Comparison of ENCODE assay signal across 19 mouse cellular contexts in the genomic region with DNA sequence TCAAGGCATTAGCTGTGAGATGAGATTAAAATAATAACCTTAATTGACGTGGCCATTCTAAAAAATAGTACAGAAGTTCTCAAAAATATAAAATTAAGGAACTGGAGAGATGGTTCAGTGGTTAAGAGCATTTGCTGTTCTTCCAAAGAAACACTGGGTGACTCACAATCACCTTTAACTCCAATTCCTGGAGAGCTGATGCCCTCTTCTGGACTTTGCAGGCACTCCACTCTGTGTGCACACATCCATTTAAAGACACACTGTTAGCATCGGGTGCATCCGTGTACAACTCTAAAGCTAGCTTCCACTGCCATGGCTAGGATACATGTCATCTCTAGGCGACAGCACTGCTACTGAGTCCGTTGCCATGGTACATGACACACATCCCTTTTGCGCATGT. TPM values are rescaled to one million over a fixed set of nuclear protein-coding genes. Genes with fewer than 3 reads are reported as not detected.
DNase-seq lines count a peak whose midpoint lies in the region; ATAC-seq and TF ChIP-seq lines count a peak whose summit lies in the region.
"Had no signal": no experiment of that assay in that cellular context is flagged by ENCODE, and none has a peak within 500 bp of the region (broad histone marks: within the 10 kb centered on the region; RNA-seq: fewer than 3 reads in every experiment).

No protein-coding gene starts in this region.

- no peak overlapping the region for H3K4me3 ChIP-seq in kidney, adult 2 months (ENCODE audit: insufficient read depth, low read depth, low read length)
- H3K4me3 ChIP-seq in megakaryocyte, embryonic 14.5 days (replicated peaks) = peak overlapping the region; percentile 31
- H3K4me3 ChIP-seq in stomach, postnatal 0 days (ENCODE audit: low read depth, low read length) = no peak overlapping the region
- H3K4me3 ChIP-seq: embryonic facial prominence, embryonic 12.5 days; hindbrain, embryonic 13.5 days; neural tube, embryonic 13.5 days had no signal

- TF ChIP-seq EP300 in stomach, postnatal 0 days (optimal IDR thresholded peaks at IDR 0.05) = no peak

- ATAC-seq in megakaryocyte, adult 5-6 weeks (ENCODE audit: poor library complexity, severe bottlenecking) = no peak
- no peak for ATAC-seq in stomach, postnatal 0 days (ENCODE audit: low FRiP score, low TSS enrichment)

- no peak for TF ChIP-seq POLR2A in kidney, adult 2 months (IDR thresholded peaks at IDR 0.05; ENCODE audit: low read depth, low read length)

- no peak overlapping the region for H3K4me2 ChIP-seq in stomach, postnatal 0 days (replicated peaks; ENCODE audit: low read depth)
- H3K4me2 ChIP-seq: embryonic facial prominence, embryonic 12.5 days; hindbrain, embryonic 13.5 days; neural tube, embryonic 13.5 days had no signal

- 95% methylated on average over 6 of the region's 6 CpGs for WGBS in kidney, adult 2 months
- 90% methylated on average over 6 of the region's 6 CpGs for WGBS in stomach, postnatal 0 days

- TF ChIP-seq CTCF in kidney, adult 2 months (conservative IDR thresholded peaks at IDR 0.05; ENCODE audit: insufficient read depth, insufficient read length, low read depth, low read length) = 0 out of 2 replicates have a peak, but pooled peaks have one; percentile 6
- TF ChIP-seq CTCF in stomach, postnatal 0 days (IDR thresholded peaks at IDR 0.05; ENCODE audit: low read depth) = peak; percentile 60

- no peaks in the 10 kb centered on the region; the same call in 1 of the 2 replicates for H3K27me3 ChIP-seq in kidney, adult 2 months (replicated peaks; ENCODE audit: control insufficient read depth, insufficient read depth, low read length)
- H3K27me3 ChIP-seq in megakaryocyte, embryonic 14.5 days (replicated peaks) = peaks cover 11% of the 10 kb centered on the region
- H3K27me3 ChIP-seq in stomach, postnatal 0 days (ENCODE audit: control insufficient read depth, insufficient read depth, low read length) = no peaks in the 10 kb centered on the region
- H3K27me3 ChIP-seq: embryonic facial prominence, embryonic 12.5 days; hindbrain, embryonic 13.5 days; neural tube, embryonic 13.5 days had no signal

- H3K27ac ChIP-seq in kidney, adult 2 months (ENCODE audit: insufficient read depth, low read depth, low read length) = no peak overlapping the region
- no peak overlapping the region for H3K27ac ChIP-seq in stomach, postnatal 0 days (replicated peaks)
- H3K27ac ChIP-seq: embryonic facial prominence, embryonic 12.5 days; hindbrain, embryonic 13.5 days; neural tube, embryonic 13.5 days had no signal

- no peak for DNase-seq in kidney, adult 2 months
- DNase-seq in kidney, postnatal 36 days = no peak
- peak; percentile 83 for DNase-seq in ES-CJ7 (ENCODE audit: low read depth, low spot score)
- DNase-seq in stomach, postnatal 0 days (ENCODE audit: low spot score) = no peak
- no peak for DNase-seq in neural tube, embryonic 10.5 days (ENCODE audit: extremely low spot score, low spot score)
- DNase-seq: adrenal gland, adult 8-10 months; cerebellum, adult 2 months; gastrocnemius, postnatal 10 days; heart, postnatal 14 days; kidney, adult 11 months; kidney, postnatal 25 days; lung, postnatal 10 days; right cerebral cortex, postnatal 4 days; thymus, postnatal 25 days had no signal

- H3K4me1 ChIP-seq in kidney, adult 2 months (ENCODE audit: control insufficient read depth, insufficient read depth, low read length) = no peaks in the 10 kb centered on the region
- H3K4me1 ChIP-seq in megakaryocyte, embryonic 14.5 days = no peaks in the 10 kb centered on the region
- no peaks in the 10 kb centered on the region for H3K4me1 ChIP-seq in stomach, postnatal 0 days (replicated peaks; ENCODE audit: control insufficient read depth, insufficient read depth)
- H3K4me1 ChIP-seq: hindbrain, embryonic 13.5 days; neural tube, embryonic 13.5 days had no signal

- no peak overlapping the region for H3K9ac ChIP-seq in stomach, postnatal 0 days (ENCODE audit: low read length)
- H3K9ac ChIP-seq: embryonic facial prominence, embryonic 12.5 days; hindbrain, embryonic 13.5 days; neural tube, embryonic 13.5 days had no signal

- H3K36me3 ChIP-seq in kidney, adult 2 months (ENCODE audit: control insufficient read depth, insufficient read depth, low read length) = no peaks in the 10 kb centered on the region
- no peaks in the 10 kb centered on the region for H3K36me3 ChIP-seq in megakaryocyte, embryonic 14.5 days (replicated peaks; ENCODE audit: low read length)
- no peaks in the 10 kb centered on the region for H3K36me3 ChIP-seq in stomach, postnatal 0 days (ENCODE audit: control insufficient read depth, insufficient read depth, low read length)
- H3K36me3 ChIP-seq: embryonic facial prominence, embryonic 12.5 days; hindbrain, embryonic 13.5 days; neural tube, embryonic 13.5 days had no signal

- H3K9me3 ChIP-seq in megakaryocyte, embryonic 14.5 days = peaks cover 15% of the 10 kb centered on the region
- no peaks in the 10 kb centered on the region for H3K9me3 ChIP-seq in stomach, postnatal 0 days (ENCODE audit: control insufficient read depth, low read length)
- H3K9me3 ChIP-seq: embryonic facial prominence, embryonic 12.5 days; hindbrain, embryonic 13.5 days; neural tube, embryonic 13.5 days had no signal

RNA-seq across cellular contexts. Expression of a gene that starts 35.5 kb away (rescaled TPM):
- 19.7 and 20.2 TPM in 2 replicates for polyA plus RNA-seq in kidney, adult 2 months (2012; rRNA removed)
- 2.8 and 6.7 TPM in 2 replicates for polyA plus RNA-seq in megakaryocyte, embryonic 14.5 days (2012; ENCODE audit: insufficient read depth, low replicate concordance)
- total RNA-seq in megakaryocyte, adult 5-6 weeks (2015) = 9.7 and 13.9 TPM in 2 replicates
- 11.7 and 12.7 TPM in 2 replicates for total RNA-seq in megakaryocyte, adult 5-6 weeks (2017)
- polyA plus RNA-seq in stomach, postnatal 0 days (2015; fragmentation: Nextera tagmentation; extraction: Ambion mirVana) = 72.1 and 74.8 TPM in 2 replicates

RNA-seq across cellular contexts. Expression of a gene that starts 41.2 kb away (rescaled TPM):
- polyA plus RNA-seq in kidney, adult 2 months (2012; rRNA removed) = 35.3 and 82.5 TPM in 2 replicates
- polyA plus RNA-seq in megakaryocyte, embryonic 14.5 days (2012; ENCODE audit: insufficient read depth, low replicate concordance) = 2.9 and 11.4 TPM in 2 replicates
- 321 and 326 TPM in 2 replicates for total RNA-seq in megakaryocyte, adult 5-6 weeks (2015)
- 25.7 and 28.4 TPM in 2 replicates for total RNA-seq in megakaryocyte, adult 5-6 weeks (2017)
- 242 and 277 TPM in 2 replicates for polyA plus RNA-seq in stomach, postnatal 0 days (2015; fragmentation: Nextera tagmentation; extraction: Ambion mirVana)
